Mouse (Mus musculus): ENCODE data around the gene Gm20479. TPM values are rescaled to one million over a fixed set of nuclear protein-coding genes. Genes with fewer than 3 reads are reported as not detected.

Gene Gm20479
- total RNA-seq, 2 experiments from 2014 or later = 0.90 TPM; not detected in 1

GRCm38 (mm10) chr7:27337175-27337853 is 19.9 kb downstream of the Gm20479 start, which contains the start of gene Ltbp4:
Gene Ltbp4 (minus strand): TSS chr7:27337692.
- no peak for DNase-seq
- intact Hi-C loops (cut with DNase I; ENCODE audit: low total_unique reads) = loop anchor here (5.0 kb wide), 1 partner anchor 190 kb away; no protein-coding TSS in a partner anchor

- peak; percentile 88 for DNase-seq
- intact Hi-C loops (cut with DNase I; ENCODE audit: low total_unique reads) = loop anchor here (5.0 kb wide), 1 partner anchor 191 kb away; no protein-coding TSS in a partner anchor
Observed at GRCm38 (mm10) chr7:27335928-27336823, 21.0 kb downstream of the Gm20479 start.

GRCm38 (mm10) chr7:27335011-27335720 is 22.1 kb downstream of the Gm20479 start:
- DNase-seq = no peak
- intact Hi-C loops (cut with DNase I; ENCODE audit: low total_unique reads) = loop anchor here (5.0 kb wide), 1 partner anchor 192 kb away; no protein-coding TSS in a partner anchor

- intact Hi-C loops (cut with DNase I; ENCODE audit: low total_unique reads) = no loop called here
Observed at GRCm38 (mm10) chr7:27334405-27334911, 22.8 kb downstream of the Gm20479 start.

GRCm38 (mm10) chr7:27333316-27333941 is 23.8 kb downstream of the Gm20479 start:
- peak; percentile 52 for DNase-seq
- intact Hi-C loops (cut with DNase I; ENCODE audit: low total_unique reads) = no loop called here

More at GRCm38 (mm10) chr7:27334405-27334911, 22.8 kb downstream of the Gm20479 start:
- peak; percentile 74 for DNase-seq

- intact Hi-C loops (cut with DNase I; ENCODE audit: low total_unique reads) = no loop called here
Observed at GRCm38 (mm10) chr7:27332353-27333199, 24.6 kb downstream of the Gm20479 start.

GRCm38 (mm10) chr7:27331854-27332253 is 25.4 kb downstream of the Gm20479 start:
- DNase-seq = no peak
- intact Hi-C loops (cut with DNase I; ENCODE audit: low total_unique reads) = no loop called here

More at GRCm38 (mm10) chr7:27332353-27333199, 24.6 kb downstream of the Gm20479 start:
- peak; percentile 92 for DNase-seq

- peak; percentile 63 for DNase-seq
- intact Hi-C loops (cut with DNase I; ENCODE audit: low total_unique reads) = no loop called here
Observed at GRCm38 (mm10) chr7:27331541-27331851, 25.7 kb downstream of the Gm20479 start.

- peak; percentile 95 for DNase-seq
- intact Hi-C loops (cut with DNase I; ENCODE audit: low total_unique reads) = no loop called here
Observed at GRCm38 (mm10) chr7:27330709-27331540, 26.3 kb downstream of the Gm20479 start.

GRCm38 (mm10) chr7:27329981-27330380 is 27.2 kb downstream of the Gm20479 start:
- no peak for DNase-seq
- intact Hi-C loops (cut with DNase I; ENCODE audit: low total_unique reads) = loop anchor here (2.0 kb wide), 1 partner anchor 27 kb away; no protein-coding TSS in a partner anchor

- intact Hi-C loops (cut with DNase I; ENCODE audit: low total_unique reads) = loop anchor here (2.0 kb wide), 1 partner anchor 27 kb away; no protein-coding TSS in a partner anchor
- DNase-seq = peak; percentile 89
Observed at GRCm38 (mm10) chr7:27329326-27329947, 27.8 kb downstream of the Gm20479 start.

- peak; percentile 82 for DNase-seq
- intact Hi-C loops (cut with DNase I; ENCODE audit: low total_unique reads) = loop anchor here (2.0 kb wide), 1 partner anchor 26 kb away; no protein-coding TSS in a partner anchor
Observed at GRCm38 (mm10) chr7:27328648-27329047, 28.6 kb downstream of the Gm20479 start.

GRCm38 (mm10) chr7:27328161-27328560 is 29.1 kb downstream of the Gm20479 start:
- intact Hi-C loops (cut with DNase I; ENCODE audit: low total_unique reads) = loop anchor here (2.0 kb wide), 1 partner anchor 25 kb away; no protein-coding TSS in a partner anchor
- DNase-seq = no peak

- DNase-seq = no peak
- intact Hi-C loops (cut with DNase I; ENCODE audit: low total_unique reads) = no loop called here
Observed at GRCm38 (mm10) chr7:27327500-27327899, 29.7 kb downstream of the Gm20479 start.

- intact Hi-C loops (cut with DNase I; ENCODE audit: low total_unique reads) = no loop called here
- peak; percentile 64 for DNase-seq
Observed at GRCm38 (mm10) chr7:27326101-27326880, 30.9 kb downstream of the Gm20479 start.

- intact Hi-C loops (cut with DNase I; ENCODE audit: low total_unique reads) = no loop called here
Observed at GRCm38 (mm10) chr7:27325697-27326096, 31.5 kb downstream of the Gm20479 start.

More at GRCm38 (mm10) chr7:27325697-27326096, 31.5 kb downstream of the Gm20479 start:
- peak; percentile 82 for DNase-seq

All from gastrocnemius, postnatal 14 days (tissue).